Mouse (Mus musculus): ENCODE results near the gene Hs6st2.

The Hs6st2 gene

GRCm38 (mm10) chrX:51681756-51682155, at the start of gene Hs6st2:
Hs6st2 (minus strand) TSS chrX:51681856.
- no peak for DNase-seq

DNA sequence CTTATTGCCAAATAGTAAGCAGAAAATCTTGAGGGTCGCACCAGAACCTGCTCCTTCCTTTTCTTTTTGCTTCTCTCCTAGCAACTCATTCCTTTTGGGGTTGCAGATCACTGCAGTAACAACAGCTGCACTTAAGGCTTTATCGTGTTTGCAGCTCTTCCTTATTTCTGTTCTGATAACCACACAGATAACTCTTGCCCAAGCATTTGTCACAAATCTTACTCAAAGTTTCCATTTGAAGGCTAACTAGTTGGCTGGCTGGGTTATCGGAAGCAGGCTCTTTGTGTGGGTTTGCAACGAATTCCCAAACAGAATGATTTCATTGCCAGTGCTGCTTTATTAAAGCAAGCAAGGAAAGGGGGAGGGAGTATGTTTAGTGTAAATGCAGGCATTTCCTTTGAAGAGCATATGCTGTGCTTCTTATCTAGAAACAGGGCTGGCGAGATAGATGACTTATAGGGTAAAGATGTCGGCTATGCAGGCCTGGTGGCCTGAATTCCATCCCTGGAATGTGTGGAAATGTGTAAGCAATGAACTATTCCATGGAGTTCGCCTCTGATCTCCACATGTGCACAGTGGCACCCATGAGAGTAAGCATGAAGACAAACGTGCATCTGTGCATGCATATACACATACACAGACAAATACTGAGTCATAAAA, 32.6 kb upstream of the Hs6st2 start:
- DNase-seq = no peak

DNA sequence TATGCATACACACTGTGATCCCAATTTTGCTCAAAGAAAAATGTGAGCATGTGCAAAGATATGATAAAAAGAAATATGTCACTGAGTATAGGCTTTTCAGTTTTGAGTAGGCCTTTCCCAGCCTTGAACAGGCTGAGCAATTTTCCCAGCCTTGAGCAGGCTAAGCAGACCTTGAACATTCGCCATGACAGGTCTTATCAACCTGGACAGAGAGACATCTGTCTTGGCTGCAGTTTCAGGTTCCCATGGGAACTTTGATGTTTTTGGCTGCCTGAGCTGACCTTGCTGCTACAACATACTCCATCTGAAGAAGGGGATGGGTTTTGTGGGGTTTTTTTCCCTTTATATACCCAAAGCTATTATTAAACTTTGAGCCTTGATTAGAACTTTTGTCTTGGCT, 31.3 kb upstream of the Hs6st2 start:
- no peak for DNase-seq

GRCm38 (mm10) chrX:51702823-51703222, 21.2 kb upstream of the Hs6st2 start:
- no peak for DNase-seq

GRCm38 (mm10) chrX:51699079-51699478, 17.4 kb upstream of the Hs6st2 start:
- no peak for DNase-seq

DNA sequence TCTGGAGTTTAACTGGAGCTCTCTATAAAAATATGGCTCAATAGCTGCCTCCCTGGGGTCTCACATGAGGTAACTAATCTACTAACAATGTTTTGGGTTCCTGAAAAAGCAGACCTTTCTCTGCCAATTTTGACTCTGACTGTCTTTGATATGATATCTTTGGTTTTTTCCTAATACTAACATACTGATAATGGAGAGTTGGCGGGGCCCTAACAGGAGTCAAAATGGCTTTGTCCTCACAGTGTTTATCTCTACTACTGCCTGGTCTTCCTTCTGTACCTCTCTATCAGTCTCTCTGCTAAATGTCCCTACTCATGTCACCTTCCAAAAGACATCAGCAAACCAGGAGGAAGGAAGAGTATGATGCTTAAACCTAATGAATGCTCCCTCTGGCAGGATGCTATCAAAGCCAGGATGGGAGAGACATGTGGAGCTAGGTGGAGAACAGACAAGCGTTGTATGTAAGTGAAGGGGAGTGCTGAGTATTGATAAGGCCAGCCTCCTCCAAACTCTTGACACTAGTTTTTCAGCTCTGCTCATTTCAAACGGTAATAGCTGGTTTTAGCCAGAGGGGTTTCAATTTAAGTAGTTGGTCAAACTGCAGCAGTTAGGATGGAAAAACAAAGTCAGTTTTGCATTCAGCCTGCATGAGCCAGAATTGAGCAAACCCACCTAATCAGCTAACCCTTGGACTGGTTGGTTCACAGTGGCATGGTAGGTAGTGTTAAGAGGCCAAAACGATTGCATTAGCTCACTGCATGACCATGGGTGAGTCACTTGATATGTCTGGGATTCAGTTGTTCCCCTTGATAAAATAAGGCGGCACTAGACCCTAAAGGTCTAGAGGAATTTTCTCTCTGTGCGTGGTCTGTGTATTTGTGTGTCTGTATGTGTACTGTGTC, 4.6 kb upstream of the Hs6st2 start:
- no peak for DNase-seq

DNA sequence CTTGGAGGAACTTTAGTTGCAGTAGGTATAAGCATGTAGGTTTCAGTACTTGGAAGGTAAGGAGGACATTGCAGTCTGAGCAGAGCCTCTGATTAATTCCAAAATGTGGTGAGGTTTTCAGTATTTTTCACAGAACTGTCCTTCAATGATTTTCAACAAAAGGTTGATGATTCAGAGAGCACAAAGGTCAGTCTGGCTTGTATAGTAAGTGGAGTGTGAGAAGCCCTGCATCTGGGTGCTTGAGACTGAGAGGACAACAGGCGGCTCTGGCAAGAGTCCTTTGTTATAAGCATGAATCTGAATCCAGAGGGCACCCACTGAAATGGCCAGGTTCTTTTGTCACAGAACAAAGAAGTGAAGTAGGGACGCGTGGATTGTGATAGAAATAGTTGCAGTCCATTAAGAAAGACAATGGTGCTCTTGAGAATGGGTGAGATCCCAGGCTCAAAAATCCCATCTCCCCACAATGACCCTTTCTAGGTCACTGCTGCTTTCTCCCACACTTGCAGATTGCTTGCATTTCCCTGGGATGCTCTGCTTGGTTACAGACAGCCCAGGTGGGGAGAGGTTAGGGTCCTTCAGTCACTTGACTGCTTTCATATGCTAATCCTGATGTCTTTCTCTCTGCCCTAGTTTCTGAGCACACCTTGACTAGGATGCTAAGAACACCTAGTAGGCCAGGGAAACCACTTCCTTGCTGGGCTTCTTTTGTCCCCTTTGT, 2.8 kb upstream of the Hs6st2 start:
- DNase-seq = no peak

DNA sequence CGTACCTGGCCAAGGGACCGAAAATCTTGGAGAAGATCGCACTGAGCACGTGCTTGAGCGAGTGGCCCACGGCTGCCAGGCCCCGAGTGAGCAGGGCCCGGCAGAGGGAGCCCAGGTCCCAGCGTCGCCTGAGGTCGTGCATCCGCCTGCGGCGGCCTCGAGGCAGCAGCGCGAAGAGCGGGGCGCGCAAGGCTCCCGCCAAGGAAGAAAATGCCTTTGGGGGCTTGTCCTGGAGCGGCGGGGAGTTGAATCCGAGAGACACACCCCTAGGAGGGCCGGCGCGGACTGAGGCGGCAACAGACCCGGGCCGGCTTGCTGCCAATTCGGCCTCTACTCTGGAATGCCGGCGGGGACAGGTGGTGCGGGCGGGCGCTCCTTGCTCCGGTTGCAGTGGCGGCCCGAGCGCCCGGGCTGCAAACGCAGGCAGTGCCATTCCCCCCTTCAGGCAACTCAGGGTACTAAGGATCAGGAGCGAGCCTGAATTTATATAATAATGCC, 437 bp downstream of the Hs6st2 start:
- peak; percentile 18 for DNase-seq

GRCm38 (mm10) chrX:51680428-51681169, 1.1 kb downstream of the Hs6st2 start:
- DNase-seq = peak; percentile 59

GRCm38 (mm10) chrX:51679601-51680427, 1.8 kb downstream of the Hs6st2 start:
- DNase-seq = peak; percentile 11

GRCm38 (mm10) chrX:51658236-51658635, 23.4 kb downstream of the Hs6st2 start:
- no peak for DNase-seq

GRCm38 (mm10) chrX:51642661-51643257, 38.9 kb downstream of the Hs6st2 start:
- DNase-seq = no peak

- DNase-seq = no peak
Observed at GRCm38 (mm10) chrX:51635756-51636155, 45.9 kb downstream of the Hs6st2 start.

DNA sequence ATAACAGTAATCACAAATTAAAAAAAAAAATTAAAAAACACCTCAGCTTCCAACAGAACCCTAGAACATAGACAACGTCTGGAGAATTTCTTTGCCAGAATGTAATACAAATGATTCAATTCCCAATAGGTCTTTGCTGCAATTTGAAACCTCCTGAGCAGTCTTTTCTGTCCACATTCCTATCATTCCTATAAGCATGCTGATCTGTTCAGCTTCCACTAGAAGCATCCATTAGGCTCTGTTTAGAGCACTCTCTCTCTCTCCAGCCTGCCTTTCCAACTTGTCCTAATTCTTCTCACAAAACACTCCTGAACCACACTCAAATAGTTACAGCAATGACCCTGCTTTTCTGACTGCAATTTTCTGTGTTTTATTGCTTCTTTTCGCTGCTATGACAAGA, 50.3 kb downstream of the Hs6st2 start:
- no peak for DNase-seq

GRCm38 (mm10) chrX:51614384-51615004, 67.2 kb downstream of the Hs6st2 start:
- no peak for DNase-seq

DNA sequence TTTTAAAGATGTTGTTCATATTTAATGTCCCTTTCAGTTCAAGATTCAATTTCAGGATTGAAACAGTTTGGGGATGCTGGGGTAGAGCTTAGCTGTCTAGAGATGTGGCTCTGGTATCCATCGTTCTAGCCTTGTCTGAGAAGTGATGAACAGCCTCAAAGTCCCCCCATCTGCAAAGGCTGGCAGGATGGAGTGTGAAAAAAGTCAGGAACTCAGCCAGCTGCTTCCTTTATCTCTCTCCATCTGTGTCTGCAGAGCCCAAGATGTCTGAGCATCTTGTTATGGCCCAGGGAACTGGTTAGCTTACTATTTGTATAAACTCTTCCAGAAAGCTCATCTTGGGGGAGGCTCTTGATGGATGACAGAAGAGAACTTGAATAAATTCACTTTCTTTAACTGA, 70.9 kb downstream of the Hs6st2 start:
- no peak for DNase-seq

DNA sequence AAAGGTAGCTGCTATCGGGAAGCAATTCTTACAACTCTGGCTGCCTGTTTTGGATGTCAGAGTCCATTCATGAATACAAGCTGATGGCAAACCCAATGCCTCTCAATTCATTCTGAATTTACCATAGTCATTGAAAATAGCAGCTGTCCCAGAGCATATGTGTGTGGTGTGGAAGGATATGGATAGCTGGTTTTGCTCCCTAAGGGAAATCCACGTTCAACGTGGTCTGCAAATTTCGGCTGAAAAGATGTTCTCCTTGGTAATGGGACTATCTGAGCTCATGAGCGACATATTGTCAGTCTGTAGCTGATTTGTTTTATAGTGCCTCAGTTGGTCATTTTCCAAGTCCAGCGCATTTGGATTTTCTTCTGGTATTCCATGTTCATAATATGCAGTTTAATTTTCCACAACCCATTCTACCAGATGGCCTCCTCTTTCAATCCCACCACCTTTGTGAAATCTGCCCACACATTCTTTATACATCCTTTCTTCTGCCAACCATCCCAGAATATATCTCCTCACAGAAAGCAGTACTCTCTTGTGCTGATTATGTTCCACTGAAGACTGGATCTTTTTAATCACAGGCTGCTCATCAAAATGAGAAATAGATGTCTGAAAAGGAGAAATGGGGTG, 75.3 kb downstream of the Hs6st2 start:
- no peak for DNase-seq

GRCm38 (mm10) chrX:51592751-51593150, 88.9 kb downstream of the Hs6st2 start:
- DNase-seq = peak; percentile 5

DNA sequence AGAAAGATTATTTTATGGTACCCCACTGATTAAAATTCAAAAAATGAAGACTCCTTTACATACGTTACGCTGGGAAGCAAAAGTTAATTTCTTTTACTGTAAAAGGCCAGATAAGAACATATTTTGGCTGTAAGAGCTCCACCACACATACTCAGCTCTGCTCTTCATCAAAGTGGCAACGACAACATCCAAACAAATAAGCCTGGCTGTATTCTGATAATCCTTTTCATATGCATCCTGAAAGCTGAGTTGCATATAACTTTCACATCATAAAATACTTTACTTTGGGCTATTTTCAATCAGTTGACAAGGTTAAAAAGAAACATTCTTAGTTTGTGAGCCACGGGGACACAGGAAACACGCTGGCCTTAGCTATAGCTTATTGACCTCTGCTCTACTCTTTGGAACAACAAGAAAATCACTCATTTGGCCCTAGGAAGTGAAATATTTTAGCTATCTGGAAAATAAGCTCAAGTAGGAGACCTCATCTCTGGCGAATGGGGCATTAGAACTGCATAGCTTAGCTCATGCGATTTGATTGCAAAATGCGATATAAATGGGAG, 91.1 kb downstream of the Hs6st2 start:
- no peak for DNase-seq

- no peak for DNase-seq
Observed at GRCm38 (mm10) chrX:51585444-51585843, 96.2 kb downstream of the Hs6st2 start.
